Mouse (Mus musculus) thymus, adult 2 months (tissue): Measurements from ENCODE around the gene Mpp6. TPM values are rescaled to one million over a fixed set of nuclear protein-coding genes. Genes with fewer than 3 reads are reported as not detected.
A peak's percentile ranks its signal among the peaks of the same experiment; 100 is the strongest.

Experiments used
- DNase-seq: peaks from one replicate; pipeline ENCODE4 v3.0.0; 2021
- H3K27ac ChIP-seq: fragments of 200-500 bp; 2 replicates; pipeline ENCODE4 v1.5.1; 2012; ENCODE audit warnings: low read length, control low read depth; ENCODE audit not compliant: control insufficient read depth, insufficient read depth
- H3K27me3 ChIP-seq: fragments of 200-500 bp; 2 replicates; pipeline ENCODE4 v1.6.1; 2012; ENCODE audit warnings: mild to moderate bottlenecking, low read length, moderate library complexity, mixed read lengths; ENCODE audit not compliant: control insufficient read depth, insufficient read depth
- H3K36me3 ChIP-seq: fragments of 200-500 bp; 2 replicates; pipeline ENCODE4 v1.6.1; 2012; ENCODE audit warnings: mild to moderate bottlenecking, low read length, moderate library complexity; ENCODE audit not compliant: control insufficient read depth, insufficient read depth
- H3K4me1 ChIP-seq: fragments of 200-500 bp; replicated peaks from 2 replicates; pipeline ENCODE4 v1.6.1; 2012; ENCODE audit warnings: low read length; ENCODE audit not compliant: control insufficient read depth, insufficient read depth
- H3K4me3 ChIP-seq: fragments of 200-500 bp; 2 replicates; pipeline ENCODE4 v1.5.1; 2012; ENCODE audit warnings: mild to moderate bottlenecking, low read length, control low read depth, moderate library complexity; ENCODE audit not compliant: control insufficient read depth, insufficient read depth
- CTCF ChIP-seq: fragments of 200-500 bp; IDR thresholded peaks from 2 replicates; pipeline ENCODE4 v1.5.1; 2012; ENCODE audit warnings: mild to moderate bottlenecking, control low read depth, low read length, moderate library complexity, borderline replicate concordance; ENCODE audit not compliant: control insufficient read depth, poor library complexity, insufficient read depth; ENCODE audit errors: extremely low read depth
- POLR2A ChIP-seq: fragments of 200-500 bp; IDR thresholded peaks from 2 replicates; pipeline ENCODE4 v1.6.1; 2012; ENCODE audit warnings: mild to moderate bottlenecking, low read length, control low read depth, moderate library complexity; ENCODE audit not compliant: control insufficient read depth, poor library complexity, insufficient read depth; ENCODE audit errors: extremely low read depth
- WGBS: fragments of 180-500 bp; shearing (Covaris S2); methylation state at CpG from one replicate; pipeline ENCODE4 v1.1.7; 2018; 5-methylcytosine and 5-hydroxymethylcytosine counted together
- polyA plus RNA-seq: library from polyadenylated mRNA; depleted of rRNA; stranded (reverse); fragments of >200 nt; gene quantifications from 2 replicates; pipeline ENCODE4 v1.2.3, GENCODE M21; 2012

The Mpp6 gene
- polyA plus RNA-seq, 1 experiment, result 9.4 TPM

- H3K27me3 ChIP-seq, result no peaks in the 10 kb centered on the region
- no peak for DNase-seq
- no peak overlapping the region for H3K4me3 ChIP-seq
- no peaks in the 10 kb centered on the region for H3K4me1 ChIP-seq
- WGBS, result 98% methylated on average over 4 of the region's 4 CpGs
- TF ChIP-seq CTCF, result no peak
- no peak for TF ChIP-seq POLR2A
- no peaks in the 10 kb centered on the region for H3K36me3 ChIP-seq
- H3K27ac ChIP-seq, result no peak overlapping the region
Observed at GRCm38 (mm10) chr6:50205093-50205492, 95.1 kb downstream of the Mpp6 start.

GRCm38 (mm10) chr6:50214711-50215372, 104.8 kb downstream of the Mpp6 start:
- 87% methylated on average over 2 of the region's 2 CpGs for WGBS
- no peak overlapping the region for H3K27ac ChIP-seq
- no peak for TF ChIP-seq CTCF
- TF ChIP-seq POLR2A, result no peak
- H3K4me3 ChIP-seq, result no peak overlapping the region
- H3K36me3 ChIP-seq, result no peaks in the 10 kb centered on the region
- no peak for DNase-seq
- H3K4me1 ChIP-seq, result no peaks in the 10 kb centered on the region
- no peaks in the 10 kb centered on the region for H3K27me3 ChIP-seq

GRCm38 (mm10) chr6:50215373-50215745, 105.3 kb downstream of the Mpp6 start:
- H3K4me1 ChIP-seq, result no peaks in the 10 kb centered on the region
- H3K4me3 ChIP-seq, result no peak overlapping the region
- H3K36me3 ChIP-seq, result no peaks in the 10 kb centered on the region
- H3K27ac ChIP-seq, result no peak overlapping the region
- H3K27me3 ChIP-seq, result no peaks in the 10 kb centered on the region
- WGBS, result 97% methylated on average over 2 of the region's 2 CpGs
- no peak for DNase-seq
- TF ChIP-seq POLR2A, result no peak
- TF ChIP-seq CTCF, result no peak

DNA sequence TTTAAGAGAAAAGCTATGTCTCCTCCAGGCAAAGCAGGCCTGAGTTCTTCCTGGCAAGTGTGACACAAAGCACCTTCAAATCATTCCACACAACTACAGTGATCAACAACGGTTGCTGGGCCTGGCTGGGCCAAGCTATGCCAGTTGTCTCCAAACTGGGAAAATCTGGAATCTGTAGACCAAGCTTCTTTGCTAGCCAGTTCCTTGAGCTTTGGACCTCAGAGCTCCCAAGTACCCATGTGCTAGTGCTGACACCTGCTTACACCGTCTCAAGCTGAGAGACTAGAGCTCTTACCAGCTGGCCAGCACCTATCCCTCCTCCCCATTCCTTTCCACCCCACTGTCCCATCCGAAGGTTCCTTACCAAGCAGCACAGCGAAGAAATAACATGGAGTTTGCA, 105.9 kb downstream of the Mpp6 start:
- Histone ChIP-seq H3K36me3 (no peaks in the 10 kb centered on the region), H3K27me3 (no peaks in the 10 kb centered on the region), H3K4me1 (no peaks in the 10 kb centered on the region), H3K27ac (no peak overlapping the region), H3K4me3 (no peak overlapping the region)
- DNase-seq, result no peak
- no peak for TF ChIP-seq POLR2A
- no peak for TF ChIP-seq CTCF
- WGBS, result 97% methylated on average over 4 of the region's 4 CpGs

- WGBS, result 93% methylated on average over 3 of the region's 3 CpGs
- TF ChIP-seq POLR2A (no peak), CTCF (no peak)
- DNase-seq, result no peak
- H3K27ac ChIP-seq, result no peak overlapping the region
- H3K4me3 ChIP-seq, result no peak overlapping the region
- no peaks in the 10 kb centered on the region for H3K36me3 ChIP-seq
- H3K27me3 ChIP-seq, result no peaks in the 10 kb centered on the region
- H3K4me1 ChIP-seq, result peaks cover 4% of the 10 kb centered on the region; the same call in 1 of the 2 replicates
Observed at GRCm38 (mm10) chr6:50218628-50219027, 108.6 kb downstream of the Mpp6 start.

DNA sequence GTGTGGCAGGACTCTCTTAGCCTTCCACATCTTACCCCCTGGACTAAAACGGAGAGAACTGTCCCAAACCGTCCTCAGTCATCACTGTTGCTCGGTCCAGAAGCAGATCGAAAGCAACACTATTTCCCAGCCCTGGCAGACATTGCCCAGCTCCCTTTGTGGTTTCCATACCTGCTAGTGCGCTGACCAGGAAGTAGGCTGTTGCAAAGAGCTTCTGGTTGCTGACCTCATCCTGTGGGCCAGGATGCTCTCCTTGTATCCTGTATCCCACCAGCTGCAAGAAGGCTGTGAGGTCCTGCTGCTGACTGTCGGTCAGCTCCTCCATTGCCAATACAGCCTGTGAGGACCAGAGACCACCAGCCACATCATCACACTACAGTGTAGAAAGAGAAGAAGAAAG, 109.0 kb downstream of the Mpp6 start:
- no peak for TF ChIP-seq POLR2A
- TF ChIP-seq CTCF, result no peak
- H3K4me3 ChIP-seq, result no peak overlapping the region
- H3K36me3 ChIP-seq, result no peaks in the 10 kb centered on the region
- DNase-seq, result no peak
- no peak overlapping the region for H3K27ac ChIP-seq
- peaks cover 4% of the 10 kb centered on the region; the same call in 1 of the 2 replicates for H3K4me1 ChIP-seq
- H3K27me3 ChIP-seq, result no peaks in the 10 kb centered on the region
- WGBS, result 93% methylated on average over 6 of the region's 6 CpGs

DNA sequence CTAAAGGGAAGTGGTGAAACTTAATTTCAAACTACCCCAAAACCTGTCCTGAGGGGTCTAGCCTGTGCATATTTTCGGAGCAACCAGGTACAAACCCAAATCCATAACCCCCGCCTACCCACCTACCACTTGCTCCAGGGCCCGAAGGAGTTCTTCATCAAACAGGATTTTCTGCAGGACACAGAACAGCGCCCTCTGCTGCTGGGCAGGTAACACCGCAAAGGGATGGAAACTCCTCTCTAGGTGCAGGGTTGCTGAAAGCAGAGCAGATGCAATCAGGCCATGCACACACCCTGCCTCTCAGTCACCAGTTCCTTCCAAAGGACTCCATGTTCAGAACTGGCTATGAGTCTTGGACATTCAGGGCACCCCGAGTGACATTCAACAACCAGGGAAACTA, 110.8 kb downstream of the Mpp6 start:
- Histone ChIP-seq H3K36me3 (no peaks in the 10 kb centered on the region), H3K27ac (no peak overlapping the region), H3K27me3 (no peaks in the 10 kb centered on the region), H3K4me3 (no peak overlapping the region), H3K4me1 (peaks cover 4% of the 10 kb centered on the region; the same call in 1 of the 2 replicates)
- WGBS, result 68% methylated on average over 6 of the region's 6 CpGs
- peak; percentile 46 for DNase-seq
- TF ChIP-seq POLR2A, result no peak
- peak; percentile 86; the same call in 1 of the 2 replicates for TF ChIP-seq CTCF
